Mouse (Mus musculus) fibroblast of lung, adult 2 months (primary cell): ENCODE measurements around the gene Dchs1.
"Not testable (repeated sequence)": the region's sequence is repeated elsewhere in the genome, so short reads cannot be mapped to it uniquely, and the experiment has no call there.

Experiments used
- DNase-seq: peaks from one replicate; pipeline ENCODE4 v3.0.0-alpha.2; 2011; ENCODE audit warnings: low read depth

Gene Dchs1

DNA sequence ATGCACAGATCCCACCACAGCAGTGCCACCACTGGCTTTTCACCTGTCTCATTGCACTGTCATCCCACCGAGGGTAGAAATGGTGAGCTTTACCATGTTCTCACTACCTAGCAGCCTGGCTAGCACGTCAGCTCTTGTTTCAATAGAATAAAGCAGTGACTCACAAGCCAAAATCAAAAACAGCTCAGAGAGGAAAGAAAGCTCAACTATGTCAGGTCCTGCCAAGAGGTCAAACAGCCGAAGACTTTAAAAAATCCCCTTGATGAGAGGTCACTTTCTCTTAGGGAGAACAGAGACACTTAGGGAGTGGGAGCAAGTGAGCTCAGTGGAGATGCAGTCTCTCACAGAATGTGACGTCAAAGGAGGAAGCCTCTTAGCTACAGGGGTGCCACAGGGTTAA is 3.6 kb downstream of the Dchs1 start:
- no peak for DNase-seq

DNA sequence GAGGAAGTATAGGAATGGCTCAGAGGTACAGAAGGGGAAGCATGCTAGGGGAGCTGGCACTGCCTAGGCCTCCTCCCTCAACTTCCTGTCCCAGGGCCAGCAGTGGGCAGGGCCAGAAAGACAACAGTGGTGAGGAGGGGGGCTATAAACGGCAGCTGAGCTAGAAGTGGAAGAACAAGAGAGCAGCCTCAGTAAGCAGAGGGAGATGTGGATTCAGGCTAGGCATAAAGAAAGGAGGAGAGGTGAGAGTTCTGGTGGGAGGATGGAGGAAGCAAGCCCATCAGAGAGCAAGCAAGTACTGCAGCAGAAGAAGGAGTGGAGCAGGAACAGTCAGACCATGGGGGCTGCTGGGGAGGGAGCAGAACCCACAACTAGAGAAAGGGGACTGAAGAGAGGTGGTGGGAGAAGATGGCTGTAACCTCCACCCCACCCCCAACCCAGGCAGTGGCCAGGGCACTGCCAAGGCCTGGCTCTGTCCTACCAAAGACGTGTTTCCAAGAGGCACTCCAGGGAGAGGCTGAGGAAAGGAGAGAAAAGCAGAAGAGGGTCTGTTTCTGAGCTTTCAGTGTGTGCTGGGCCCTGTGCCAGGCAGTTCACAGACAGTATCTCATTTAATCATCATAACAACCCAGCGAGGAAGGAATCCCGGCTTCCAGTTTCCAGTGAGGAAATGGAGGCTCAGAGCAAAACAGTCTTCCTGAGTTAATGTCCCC is 8.7 kb downstream of the Dchs1 start:
- no peak for DNase-seq

DNA sequence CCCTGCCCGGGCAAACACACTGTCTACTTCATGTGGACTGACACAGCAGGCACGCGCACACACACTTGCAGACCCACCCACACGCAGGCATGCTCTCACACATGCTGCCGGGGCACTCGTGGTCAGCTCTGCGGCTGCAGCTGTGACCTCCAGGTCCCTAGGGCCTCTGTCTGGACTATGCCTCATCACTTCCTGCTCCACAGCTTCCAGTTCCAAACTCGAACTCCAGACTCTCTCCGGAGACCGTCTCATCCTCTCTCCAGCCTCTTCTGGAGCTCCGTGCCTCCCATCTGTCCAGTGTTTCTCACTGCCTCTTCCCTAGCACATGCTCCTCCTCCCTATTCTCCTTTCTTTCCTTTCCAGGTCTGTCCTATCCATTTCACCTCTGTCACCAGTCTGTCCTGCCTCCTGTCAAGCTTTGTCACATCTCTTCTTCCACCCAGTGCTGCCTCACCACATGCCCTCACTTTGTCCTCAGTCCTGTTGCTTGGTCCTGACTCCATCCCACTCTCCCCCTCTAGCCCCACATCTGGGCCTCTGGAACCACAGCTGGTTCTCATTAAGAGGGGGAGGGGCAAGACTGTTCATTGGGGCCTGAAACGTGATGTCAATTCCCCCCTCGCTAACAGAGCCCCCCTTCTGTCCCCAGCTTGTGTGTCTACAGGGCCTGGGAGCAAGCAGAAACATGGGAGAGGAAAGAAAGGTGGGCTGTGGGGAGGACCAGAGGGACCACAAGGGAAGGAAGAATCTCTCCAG is 9.5 kb downstream of the Dchs1 start:
- DNase-seq = peak; percentile 73

DNA sequence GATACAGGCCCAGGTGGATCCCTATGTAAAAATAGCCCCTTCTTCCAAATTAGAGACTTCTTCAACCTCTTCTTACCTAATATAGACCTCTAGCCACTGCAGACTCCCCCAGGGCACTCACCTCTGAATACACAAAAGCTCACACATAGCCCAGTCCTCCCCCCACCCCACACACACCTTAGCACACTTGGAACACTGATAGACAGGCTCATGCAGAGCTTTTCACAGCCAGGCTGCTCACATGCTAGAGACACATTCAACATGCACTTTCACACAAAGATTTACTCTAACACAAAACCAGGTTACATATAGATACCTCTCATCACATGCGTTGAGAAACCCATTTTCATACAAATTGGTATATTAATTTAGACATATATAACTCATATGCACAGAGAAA is 10.1 kb downstream of the Dchs1 start:
- no peak for DNase-seq

DNA sequence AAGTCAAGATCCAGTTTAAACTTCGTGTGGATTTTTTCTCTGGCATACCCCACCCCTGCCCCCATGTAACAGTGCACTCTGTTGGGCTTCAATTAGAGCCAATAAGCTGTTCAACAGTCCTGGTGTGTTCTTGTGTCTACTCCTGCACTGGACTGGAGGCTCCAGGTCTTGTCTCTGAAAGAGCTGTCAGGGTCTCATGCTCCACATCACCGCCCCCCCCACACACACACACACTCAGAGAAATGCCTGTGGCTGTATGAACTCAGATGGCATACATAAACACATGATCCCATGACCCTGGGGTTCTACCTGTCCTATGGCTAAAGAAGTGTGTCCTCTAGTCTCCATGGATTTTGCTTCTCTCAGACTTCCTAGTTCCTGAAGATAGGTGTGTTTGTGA is 11.4 kb downstream of the Dchs1 start:
- DNase-seq = no peak

DNA sequence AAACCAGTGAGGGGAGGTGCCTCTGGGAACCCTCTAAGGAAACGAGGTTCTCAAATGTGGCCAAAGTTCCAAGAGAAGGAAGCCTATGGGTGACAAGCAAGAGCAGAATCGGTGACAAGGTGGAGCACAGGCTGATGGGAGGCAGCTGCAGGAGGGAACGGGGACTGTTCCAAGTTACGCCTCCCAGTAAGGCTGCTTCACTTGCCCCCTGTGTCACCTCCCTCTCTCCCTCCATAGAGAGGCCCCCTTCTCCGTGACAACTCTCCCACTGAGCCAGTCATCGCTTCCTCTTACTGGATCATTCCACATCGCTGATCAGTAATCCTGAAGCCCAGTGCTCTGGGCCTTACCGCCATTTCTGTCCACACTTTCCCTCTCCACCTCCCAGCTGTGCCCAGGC is 12.8 kb downstream of the Dchs1 start:
- no peak for DNase-seq

DNA sequence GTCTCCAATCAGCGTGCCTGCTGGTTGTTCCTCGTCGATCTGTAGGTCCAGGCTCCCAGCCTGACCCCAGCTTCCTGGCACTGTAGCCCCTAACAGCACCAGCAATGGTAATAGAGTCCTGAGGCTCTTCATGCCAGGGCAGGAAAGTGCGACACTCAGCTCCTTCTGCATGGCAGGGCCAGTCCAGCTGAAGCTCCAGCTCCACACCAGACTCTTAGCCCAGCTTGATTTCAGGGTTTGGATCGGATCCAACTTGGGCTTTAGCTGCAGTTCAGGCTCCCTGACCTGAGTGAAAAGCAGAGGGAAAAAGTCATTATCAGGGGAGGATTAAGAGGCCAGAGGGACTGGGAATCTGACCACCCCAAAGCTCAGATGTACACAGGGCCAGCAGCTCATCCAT is 14.4 kb downstream of the Dchs1 start:
- no peak for DNase-seq

DNA sequence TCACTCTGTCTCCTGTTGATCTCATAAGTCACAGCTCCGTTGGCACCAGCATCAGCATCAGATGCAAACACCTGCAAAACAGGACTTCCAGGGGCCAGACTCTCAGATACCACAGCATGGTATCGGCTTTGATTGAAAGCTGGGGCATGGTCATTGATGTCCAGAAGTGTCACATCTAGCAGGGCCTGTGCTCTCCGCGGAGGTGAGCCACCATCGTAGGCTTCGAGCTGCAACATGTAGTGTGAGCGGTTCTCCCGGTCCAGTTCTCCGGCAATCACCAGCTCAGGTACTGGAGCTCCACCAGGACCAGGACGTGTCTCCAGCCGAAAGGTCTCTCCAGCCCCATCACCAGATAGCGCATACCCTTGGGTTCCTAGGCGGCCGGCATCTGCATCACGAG is 15.1 kb downstream of the Dchs1 start:
- no peak for DNase-seq

DNA sequence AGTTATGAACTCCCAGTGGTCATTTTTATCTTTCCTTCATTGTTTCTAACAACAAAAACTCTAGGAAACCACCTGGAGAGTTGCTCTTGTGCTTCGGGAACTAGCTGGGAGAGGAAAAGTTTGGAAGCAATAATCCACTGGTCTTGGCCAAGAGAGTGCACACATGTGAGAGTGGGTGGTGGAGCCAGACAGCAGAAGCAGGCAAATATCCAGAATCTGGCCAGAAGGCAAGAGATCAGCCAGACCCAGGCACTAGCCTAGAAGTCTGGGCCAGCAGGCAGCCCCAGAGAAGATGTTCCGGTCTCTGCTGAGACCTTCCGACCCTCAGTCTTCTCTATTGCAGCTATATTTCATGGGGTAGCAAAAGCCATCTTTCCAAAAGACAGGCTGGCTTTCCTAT is 17.5 kb downstream of the Dchs1 start:
- DNase-seq = no peak

DNA sequence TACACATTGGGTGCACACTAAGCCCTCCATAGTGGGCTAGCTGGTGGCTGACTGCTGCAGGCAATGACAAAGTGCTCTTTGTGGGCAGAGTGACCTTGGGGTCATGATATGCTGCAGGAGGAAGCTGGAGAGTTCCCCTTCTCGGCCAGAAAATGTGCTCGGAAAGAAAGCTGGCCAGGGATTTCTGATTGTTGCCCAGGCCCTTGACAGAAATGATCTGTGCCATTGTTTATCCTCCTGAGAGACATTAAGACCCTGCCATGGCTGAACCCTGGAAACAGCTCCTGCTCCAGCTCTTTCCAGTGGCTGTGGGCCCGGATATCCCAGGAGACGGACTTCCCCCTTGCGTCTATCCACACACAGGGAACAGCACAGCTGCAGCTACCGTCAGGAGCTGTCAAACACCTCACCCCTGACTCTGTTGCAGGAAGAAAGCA is 19.7 kb downstream of the Dchs1 start:
- DNase-seq = no peak

DNA sequence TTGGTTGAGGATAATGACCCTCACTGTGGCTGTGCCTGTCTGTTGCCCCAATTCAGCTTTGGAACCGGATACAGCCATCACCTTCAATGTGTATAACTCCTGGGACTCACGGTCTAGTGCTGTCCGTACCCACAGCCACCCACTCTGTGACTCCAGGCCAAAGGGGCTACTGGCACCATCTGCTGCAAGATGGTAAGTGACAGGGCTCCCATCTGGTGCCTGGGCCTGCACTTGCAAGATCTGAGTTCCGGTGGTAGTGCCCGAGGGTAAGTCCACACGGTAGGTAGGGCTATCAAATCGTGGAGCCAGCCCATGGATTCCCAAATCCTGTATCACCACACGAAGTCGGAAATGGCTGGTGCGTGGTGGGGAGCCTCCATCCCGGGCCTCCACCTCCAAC is 23.1 kb downstream of the Dchs1 start:
- DNase-seq = no peak

DNA sequence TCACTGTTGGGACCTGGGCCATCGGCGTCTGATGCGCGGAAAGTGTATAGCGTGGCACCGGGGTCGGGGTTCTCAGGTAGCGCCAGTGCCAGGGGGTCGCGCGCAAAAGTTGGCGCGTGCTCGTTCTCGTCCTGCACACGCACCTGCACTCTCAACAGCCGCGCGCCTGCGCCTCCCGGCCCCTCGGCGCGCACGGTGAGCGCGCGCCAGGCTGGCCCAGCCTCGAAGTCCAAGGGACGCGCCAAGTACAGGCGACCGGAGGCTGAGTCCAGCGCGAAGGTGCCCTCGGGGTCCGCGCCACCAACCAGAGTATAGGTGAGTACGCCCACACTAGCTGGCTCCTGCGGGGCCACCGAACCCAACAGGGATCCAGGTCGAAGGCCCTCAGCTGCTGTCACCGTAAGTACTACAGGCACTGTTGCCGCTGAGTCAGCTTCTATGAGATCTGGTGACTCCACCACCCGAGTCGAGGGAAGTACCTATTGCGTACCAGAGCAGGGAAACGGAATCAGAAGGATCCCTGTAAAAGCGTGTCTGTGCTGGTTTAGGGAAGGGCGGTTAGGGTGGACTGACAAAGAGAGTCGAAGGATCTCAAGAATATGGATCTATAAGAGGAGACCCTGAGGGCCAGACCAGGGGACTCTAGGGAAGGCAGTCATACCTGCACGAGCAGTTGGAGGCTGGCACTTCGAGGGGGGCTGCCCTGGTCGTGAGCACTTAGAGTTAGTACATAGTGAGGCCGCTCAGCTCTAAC is 24.8 kb downstream of the Dchs1 start:
- no peak for DNase-seq

DNA sequence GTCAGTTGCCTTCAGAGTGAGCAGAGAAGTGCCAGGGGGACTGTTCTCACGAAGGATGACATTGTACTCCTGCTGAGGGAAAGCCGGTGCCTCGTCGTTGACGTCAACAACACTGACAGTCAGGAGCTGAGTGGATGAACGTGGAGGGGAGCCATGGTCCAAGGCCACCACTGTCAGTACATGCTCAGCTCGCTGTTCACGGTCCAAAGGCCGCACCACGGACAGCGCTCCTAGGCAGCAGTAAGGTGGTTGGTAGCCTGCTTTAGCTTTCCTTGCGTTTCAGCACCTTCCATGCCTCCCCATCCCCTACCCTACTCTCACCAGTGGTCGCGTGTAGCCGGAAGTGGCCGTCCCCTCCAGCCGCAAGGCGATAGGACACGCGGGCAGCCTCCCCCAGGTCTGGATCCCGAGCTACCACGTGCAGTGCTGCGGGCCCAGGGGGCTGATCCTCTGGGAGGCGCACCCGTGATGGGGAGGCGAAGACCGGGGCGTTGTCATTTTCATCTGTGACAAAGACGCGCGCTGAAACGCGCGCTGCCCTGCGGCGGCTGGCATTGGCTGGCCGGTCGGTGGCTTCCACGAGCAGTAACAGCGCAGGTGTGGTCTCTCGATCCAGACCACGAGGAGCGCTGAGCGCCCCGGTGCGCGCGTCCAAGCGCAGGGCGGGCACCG is 25.5 kb downstream of the Dchs1 start:
- no peak for DNase-seq

DNA sequence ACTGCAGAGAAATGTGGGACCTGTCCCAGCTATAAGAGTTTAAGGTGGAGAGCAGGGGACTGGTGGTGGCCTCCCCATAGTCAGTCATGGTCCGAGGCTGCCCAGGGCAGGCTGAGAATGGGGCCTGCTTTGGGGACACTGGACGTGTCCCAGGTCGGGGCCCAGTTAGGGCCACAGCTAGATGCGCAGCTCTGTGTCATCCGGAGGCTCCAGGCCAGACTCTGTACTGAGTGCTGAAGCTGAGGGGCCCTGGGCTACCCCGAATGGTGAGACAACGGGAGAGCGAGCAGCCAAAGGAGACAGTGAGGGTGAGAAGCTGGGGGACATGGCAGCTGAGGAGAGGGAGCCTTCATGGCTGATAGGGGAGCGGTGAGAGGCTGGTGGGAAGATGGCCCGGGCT is 34.2 kb downstream of the Dchs1 start:
- no peak for DNase-seq

DNA sequence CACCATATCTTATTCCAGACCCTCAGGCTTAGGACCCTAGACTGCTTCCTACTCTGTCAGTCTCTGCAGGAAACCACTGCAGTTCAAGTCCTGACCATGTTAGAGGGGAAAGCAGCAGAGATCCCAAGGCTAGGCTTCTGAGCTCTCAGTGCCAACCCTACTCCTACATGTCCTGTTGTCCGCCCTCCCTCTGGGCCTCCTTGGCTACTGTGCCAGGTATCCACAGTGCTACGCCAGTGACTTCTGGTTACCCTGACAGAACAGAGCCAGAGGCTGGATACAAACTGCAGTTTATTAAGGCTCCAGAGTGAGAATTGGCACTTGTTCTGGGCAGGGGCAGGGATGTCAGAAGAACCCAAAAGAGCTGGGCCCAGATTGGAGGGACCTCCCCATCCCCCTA is 34.7 kb downstream of the Dchs1 start:
- DNase-seq = no peak

DNA sequence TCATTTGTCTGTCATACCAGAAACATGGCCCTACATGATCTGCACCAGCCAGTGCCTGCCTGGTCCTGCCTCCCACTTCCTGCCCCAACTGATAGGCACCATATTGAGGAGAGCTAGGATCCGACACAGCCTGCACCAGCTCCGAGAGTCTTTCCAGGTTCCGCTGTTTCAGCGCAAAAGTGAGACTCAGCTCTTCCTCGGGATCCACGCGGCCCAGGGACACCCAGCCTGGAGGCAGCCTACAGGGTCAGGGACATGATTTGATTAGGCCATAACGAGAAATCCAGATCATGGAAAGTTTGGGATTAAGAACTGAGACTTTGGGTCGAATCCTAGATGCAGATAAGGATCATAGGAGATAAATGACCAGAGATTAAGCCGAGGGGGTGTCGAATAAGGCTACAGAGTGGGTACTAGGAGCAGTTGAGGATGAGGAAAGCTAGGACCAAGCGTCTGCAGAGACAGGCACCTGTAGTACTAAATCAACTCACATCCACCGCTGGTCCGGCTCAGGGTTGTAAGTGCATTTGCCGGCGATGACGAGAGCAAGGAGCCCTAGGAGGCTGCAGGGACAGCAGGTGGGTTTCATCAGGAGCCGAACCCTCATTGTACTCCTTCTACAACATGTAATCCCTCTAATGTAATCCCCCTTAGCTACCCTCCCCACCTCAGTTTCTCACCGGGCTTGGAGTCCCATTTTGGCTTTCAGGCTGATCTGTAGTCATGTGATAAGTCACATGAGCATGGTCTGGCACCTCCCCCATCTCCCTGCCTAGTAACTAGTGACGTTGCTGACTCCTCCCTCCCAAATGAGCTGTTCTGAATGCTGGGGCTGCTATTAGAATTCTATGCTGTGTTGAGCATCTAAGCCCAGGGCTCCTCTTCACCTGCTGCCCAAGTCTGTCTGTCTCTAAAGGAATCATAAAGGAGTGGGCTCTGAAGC is 35.7 kb downstream of the Dchs1 start, which contains the start of gene Tpp1:
TSS of gene Tpp1 (minus strand) at position 745 of the 943 bp plus-strand sequence.
- DNase-seq = peak; percentile 95

DNA sequence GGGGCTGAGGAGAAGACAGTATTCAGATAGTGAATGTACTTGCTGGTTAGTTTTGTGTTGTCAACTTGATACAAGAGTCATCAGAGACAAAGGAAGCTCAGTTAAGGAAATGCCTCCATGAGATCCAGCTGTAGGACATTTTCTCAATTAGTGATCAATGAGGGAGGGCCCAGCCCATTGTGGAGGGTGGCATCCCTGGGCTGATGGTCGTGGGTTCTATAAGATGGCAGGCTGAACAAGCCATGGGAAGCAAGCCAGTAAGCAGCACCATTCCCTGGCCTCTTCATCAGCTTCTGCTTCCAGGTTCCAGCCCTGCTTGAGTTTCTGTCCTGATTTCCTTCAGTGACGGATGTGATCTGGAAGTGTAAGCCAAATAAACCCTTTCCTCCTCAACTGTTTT is 39.7 kb downstream of the Dchs1 start:
- DNase-seq = no peak

DNA sequence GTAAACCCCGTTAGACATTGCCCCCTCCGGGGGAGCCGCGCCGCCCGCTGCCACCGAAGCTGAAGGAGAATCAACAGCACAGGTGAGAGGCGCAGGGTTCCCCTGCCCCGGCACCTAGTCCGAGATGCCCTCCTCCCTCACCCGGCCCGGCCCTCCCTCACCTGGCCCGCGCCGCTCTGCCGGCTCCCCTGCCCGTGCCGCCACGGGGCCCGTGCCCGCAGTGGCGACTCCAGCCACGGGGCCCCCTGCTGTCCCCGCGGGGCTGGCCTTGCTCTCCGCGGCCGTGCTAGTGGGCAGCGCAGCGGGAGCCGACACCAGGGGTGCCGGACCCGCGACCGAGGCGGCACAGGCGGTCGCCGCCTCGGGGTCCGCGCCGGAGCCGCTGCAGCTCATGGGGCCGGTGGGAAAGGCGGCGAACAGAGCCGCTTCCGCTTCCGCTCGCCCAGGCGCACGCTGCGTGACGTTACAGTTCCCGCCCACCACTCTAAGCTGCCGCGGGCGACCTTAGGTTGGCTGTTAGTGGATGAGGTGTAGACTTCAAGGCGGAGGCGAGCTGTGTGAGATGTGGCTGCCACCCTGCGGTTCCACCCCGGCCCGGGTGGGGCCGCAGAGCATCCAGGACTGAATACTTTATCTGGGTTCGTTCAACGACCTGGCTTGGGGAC is 43.4 kb downstream of the Dchs1 start, which contains the start of gene Taf10:
TSS of gene Taf10 (minus strand) at position 436 of the 665 bp plus-strand sequence.
- DNase-seq = no peak

DNA sequence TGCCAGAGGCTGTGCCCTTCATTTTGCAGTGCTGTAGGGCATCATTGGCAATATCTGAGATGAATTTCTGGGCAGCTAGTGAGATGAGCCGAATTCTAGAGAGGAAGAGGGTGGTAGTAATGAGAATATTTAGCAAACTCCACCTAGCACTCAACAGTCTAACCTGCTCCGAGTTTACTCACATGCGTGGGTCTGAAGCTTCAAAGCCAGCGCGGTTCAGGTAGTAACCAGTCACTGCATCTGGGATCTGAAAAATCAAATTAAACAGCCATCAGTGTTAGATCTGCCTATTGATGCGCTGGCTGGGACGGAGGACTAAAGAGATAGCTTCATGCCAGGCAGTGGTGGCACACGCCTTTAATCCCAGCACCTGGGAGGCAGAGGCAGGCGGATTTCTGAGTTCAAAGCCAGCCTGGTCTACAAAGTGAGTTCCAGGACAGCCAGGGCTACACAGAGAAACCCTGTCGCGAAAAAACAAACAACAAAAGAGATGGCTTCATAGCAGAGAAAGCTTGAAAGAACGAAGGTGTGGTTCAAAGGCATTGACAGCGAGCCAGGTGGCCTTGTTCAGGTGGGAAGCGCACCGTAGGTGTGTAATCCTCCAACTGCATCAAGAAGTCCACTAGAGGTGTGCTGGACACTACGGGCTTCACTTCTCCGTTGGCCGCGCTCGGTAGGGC is 44.1 kb downstream of the Dchs1 start:
- not testable (repeated sequence) for DNase-seq
